Mouse (Mus musculus) liver, postnatal 0 days (tissue): ENCODE data around the gene Il4. TPM values are rescaled to one million over a fixed set of nuclear protein-coding genes. Genes with fewer than 3 reads are reported as not detected.

Experiments used
- ATAC-seq: fragments of 200-750 bp; cut with Nextera tagmentation; 2 replicates; pipeline ENCODE4 v1.8.0; 2017; ENCODE audit warnings: mild to moderate bottlenecking, moderate library complexity
- DNase-seq: peaks from one replicate; pipeline ENCODE4 v3.0.0-alpha.2; 2016
- H3K27ac ChIP-seq: fragments of 300-500 bp; sonication (generic); 2 replicates; pipeline ENCODE4 v1.5.1; 2014; ENCODE audit warnings: antibody characterized with exemption, moderate library complexity, mild to moderate bottlenecking, low read depth
- H3K27me3 ChIP-seq: fragments of 300-500 bp; sonication (generic); 2 replicates; pipeline ENCODE4 v1.6.1; 2014; ENCODE audit warnings: low read length, control low read depth, mixed read lengths; ENCODE audit not compliant: insufficient read depth
- H3K36me3 ChIP-seq: fragments of 300-500 bp; sonication (generic); replicated peaks from 2 replicates; pipeline ENCODE4 v1.6.1; 2014; ENCODE audit warnings: mild to moderate bottlenecking, control low read depth, low read length, moderate library complexity, mixed read lengths; ENCODE audit not compliant: insufficient read depth
- H3K4me1 ChIP-seq: fragments of 300-500 bp; sonication (generic); 2 replicates; pipeline ENCODE4 v1.6.1; 2014; ENCODE audit warnings: antibody characterized with exemption, mild to moderate bottlenecking, control low read depth; ENCODE audit not compliant: insufficient read depth
- H3K4me2 ChIP-seq: fragments of 300-500 bp; sonication (generic); 2 replicates; pipeline ENCODE4 v1.6.1; 2014; ENCODE audit warnings: low read depth, mild to moderate bottlenecking, low read length, moderate library complexity, mixed read lengths
- H3K4me3 ChIP-seq: fragments of 300-500 bp; sonication (generic); 2 replicates; pipeline ENCODE4 v1.5.1; 2014; ENCODE audit warnings: low read depth, low read length
- H3K9ac ChIP-seq: fragments of 300-500 bp; sonication (generic); replicated peaks from 2 replicates; pipeline ENCODE4 v1.6.1; 2014; ENCODE audit warnings: mild to moderate bottlenecking, moderate library complexity
- H3K9me3 ChIP-seq: fragments of 300-500 bp; sonication (generic); 2 replicates; pipeline ENCODE4 v1.6.1; 2016; ENCODE audit warnings: mild to moderate bottlenecking, control low read depth, low read length, mixed read lengths
- CTCF ChIP-seq: sonication (generic); IDR thresholded peaks from 2 replicates; pipeline ENCODE4 v1.5.1; 2016; ENCODE audit warnings: antibody characterized with exemption, low read depth
- EP300 ChIP-seq: IDR thresholded peaks from 2 replicates; pipeline ENCODE4 v1.6.1; 2016; ENCODE audit warnings: antibody characterized with exemption, low read depth, mild to moderate bottlenecking
- WGBS: fragments of 180-500 bp; shearing (Covaris S2); extraction: QIAGEN DNeasy Blood & Tissue Kit; methylation state at CpG from one replicate; pipeline ENCODE4 v1.1.7; 2014; ENCODE audit not compliant: insufficient replicate concordance; 5-methylcytosine and 5-hydroxymethylcytosine counted together
- polyA plus RNA-seq: library from polyadenylated mRNA; unstranded; fragments of >200 nt; fragmentation: Nextera tagmentation; extraction: Ambion mirVana; gene quantifications from 2 replicates; pipeline ENCODE4 v1.2.1, GENCODE M21; 2015

Gene Il4
- polyA plus RNA-seq, 1 experiment from 2014 or later = 0.28 TPM

- H3K9me3 ChIP-seq = no peaks in the 10 kb centered on the region
- no peak overlapping the region for H3K4me2 ChIP-seq
- no peak overlapping the region for H3K9ac ChIP-seq
- H3K4me3 ChIP-seq = no peak overlapping the region
- no peaks in the 10 kb centered on the region for H3K36me3 ChIP-seq
- H3K4me1 ChIP-seq = peaks cover 4% of the 10 kb centered on the region; the same call in 1 of the 2 replicates
- DNase-seq (peak; percentile 79), ATAC-seq (peak; percentile 72)
- 17% methylated on average over 1 of the region's 1 CpGs for WGBS
- no peaks in the 10 kb centered on the region for H3K27me3 ChIP-seq
- TF ChIP-seq CTCF = peak; percentile 94
- no peak for TF ChIP-seq EP300
- H3K27ac ChIP-seq = no peak overlapping the region
Measured at GRCm38 (mm10) chr11:53627859-53628258, 9.4 kb upstream of the Il4 start.

GRCm38 (mm10) chr11:53626802-53627373 is 8.4 kb upstream of the Il4 start:
- H3K27ac ChIP-seq = no peak overlapping the region
- no peak overlapping the region for H3K4me3 ChIP-seq
- no peak for ATAC-seq
- 65% methylated on average over 17 of the region's 17 CpGs for WGBS
- DNase-seq = no peak
- no peak overlapping the region for H3K4me2 ChIP-seq
- no peaks in the 10 kb centered on the region for H3K27me3 ChIP-seq
- TF ChIP-seq CTCF (no peak), EP300 (no peak; the same call in 1 of the 2 replicates)
- H3K4me1 ChIP-seq = peaks cover 4% of the 10 kb centered on the region; the same call in 1 of the 2 replicates
- no peak overlapping the region for H3K9ac ChIP-seq
- no peaks in the 10 kb centered on the region for H3K9me3 ChIP-seq
- H3K36me3 ChIP-seq = no peaks in the 10 kb centered on the region

GRCm38 (mm10) chr11:53624124-53624523 is 5.7 kb upstream of the Il4 start:
- TF ChIP-seq EP300 (no peak), CTCF (peak; percentile 26; the same call in 1 of the 2 replicates)
- Histone ChIP-seq H3K4me1 (peaks cover 4% of the 10 kb centered on the region; the same call in 1 of the 2 replicates), H3K4me2 (no peak overlapping the region), H3K27ac (no peak overlapping the region), H3K4me3 (no peak overlapping the region), H3K27me3 (no peaks in the 10 kb centered on the region), H3K9me3 (no peaks in the 10 kb centered on the region), H3K36me3 (no peaks in the 10 kb centered on the region), H3K9ac (no peak overlapping the region)
- DNase-seq (no peak), ATAC-seq (no peak)
- WGBS = 86% methylated on average over 2 of the region's 2 CpGs

- H3K9ac ChIP-seq = no peak overlapping the region
- no peak for DNase-seq
- H3K27me3 ChIP-seq = no peaks in the 10 kb centered on the region
- TF ChIP-seq CTCF = no peak
- TF ChIP-seq EP300 = no peak
- ATAC-seq = no peak
- H3K4me2 ChIP-seq = no peak overlapping the region
- H3K4me1 ChIP-seq = peaks cover 4% of the 10 kb centered on the region; the same call in 1 of the 2 replicates
- H3K4me3 ChIP-seq = no peak overlapping the region
- no peak overlapping the region for H3K27ac ChIP-seq
- no peaks in the 10 kb centered on the region for H3K9me3 ChIP-seq
- WGBS = 76% methylated on average over 9 of the region's 9 CpGs
- no peaks in the 10 kb centered on the region for H3K36me3 ChIP-seq
Measured at GRCm38 (mm10) chr11:53623573-53623972, 5.1 kb upstream of the Il4 start.

- Histone ChIP-seq H3K27me3 (no peaks in the 10 kb centered on the region), H3K9me3 (no peaks in the 10 kb centered on the region), H3K9ac (no peak overlapping the region), H3K4me1 (peaks cover 4% of the 10 kb centered on the region; the same call in 1 of the 2 replicates), H3K4me3 (no peak overlapping the region), H3K27ac (no peak overlapping the region), H3K36me3 (no peaks in the 10 kb centered on the region), H3K4me2 (no peak overlapping the region)
- WGBS = 36% methylated on average over 6 of the region's 6 CpGs
- ATAC-seq (no peak), DNase-seq (no peak)
- TF ChIP-seq CTCF = no peak
- TF ChIP-seq EP300 = no peak
Measured at GRCm38 (mm10) chr11:53622440-53622806, 4.0 kb upstream of the Il4 start.

- Histone ChIP-seq H3K4me3 (no peak overlapping the region), H3K4me2 (no peak overlapping the region), H3K27ac (no peak overlapping the region), H3K9ac (no peak overlapping the region), H3K4me1 (no peaks in the 10 kb centered on the region), H3K27me3 (no peaks in the 10 kb centered on the region), H3K36me3 (no peaks in the 10 kb centered on the region), H3K9me3 (no peaks in the 10 kb centered on the region)
- 74% methylated on average over 11 of the region's 11 CpGs for WGBS
- DNase-seq (no peak), ATAC-seq (no peak)
- no peak for TF ChIP-seq EP300
- TF ChIP-seq CTCF = no peak
Measured at GRCm38 (mm10) chr11:53621582-53622439, 3.3 kb upstream of the Il4 start.
